Mouse (Mus musculus): ENCODE results near the gene Hba-a2. TPM values are rescaled to one million over a fixed set of nuclear protein-coding genes. Genes with fewer than 3 reads are reported as not detected.
A peak's percentile ranks its signal among the peaks of the same experiment; 100 is the strongest.
"Not testable (repeated sequence)": the region's sequence is repeated elsewhere in the genome, so short reads cannot be mapped to it uniquely, and the experiment has no call there.

Hba-a2 gene
- total RNA-seq, 2 experiments from 2014 or later: 469 to 517 TPM

- DNase-seq (ENCODE audit: extremely low spot score in 1 of 2, low spot score in 1 of 2): no peak
These were observed 14.7 kb upstream of the Hba-a2 start for GRCm38 (mm10) chr11:32281416-32282144.

GRCm38 (mm10) chr11:32283091-32283777 is 13.1 kb upstream of the Hba-a2 start, which contains the start of gene Hba-a1:
Hba-a1 (plus strand) TSS chr11:32283511.
- DNase-seq (ENCODE audit: extremely low spot score in 1 of 2, low spot score in 1 of 2): not testable (repeated sequence)

- DNase-seq (ENCODE audit: extremely low spot score in 1 of 2, low spot score in 1 of 2): not testable (repeated sequence)
These were observed 11.7 kb upstream of the Hba-a2 start for GRCm38 (mm10) chr11:32284582-32284981.

GRCm38 (mm10) chr11:32285031-32285775 is 11.1 kb upstream of the Hba-a2 start:
- no peak for DNase-seq (ENCODE audit: extremely low spot score in 1 of 2, low spot score in 1 of 2)

GRCm38 (mm10) chr11:32285887-32286286 is 10.4 kb upstream of the Hba-a2 start:
- DNase-seq (ENCODE audit: extremely low spot score in 1 of 2, low spot score in 1 of 2): not testable (repeated sequence)

GRCm38 (mm10) chr11:32286695-32287492 is 9.4 kb upstream of the Hba-a2 start, which contains the start of gene Hbq1b:
Hbq1b (plus strand) TSS chr11:32286965.
- peak; percentile 69 to 81 for DNase-seq (ENCODE audit: extremely low spot score in 1 of 2, low spot score in 1 of 2)

GRCm38 (mm10) chr11:32287493-32287825 is 8.8 kb upstream of the Hba-a2 start:
- no peak for DNase-seq (ENCODE audit: extremely low spot score in 1 of 2, low spot score in 1 of 2)

- DNase-seq (ENCODE audit: extremely low spot score in 1 of 2, low spot score in 1 of 2): not testable (repeated sequence)
These were observed 3.5 kb upstream of the Hba-a2 start for GRCm38 (mm10) chr11:32292819-32293218.

GRCm38 (mm10) chr11:32293479-32293878 is 2.8 kb upstream of the Hba-a2 start:
- not testable (repeated sequence) for DNase-seq (ENCODE audit: extremely low spot score in 1 of 2, low spot score in 1 of 2)

- DNase-seq (ENCODE audit: extremely low spot score in 1 of 2, low spot score in 1 of 2): not testable (repeated sequence)
These were observed 1.1 kb downstream of the Hba-a2 start for GRCm38 (mm10) chr11:32297417-32297816.

- no peak for DNase-seq (ENCODE audit: extremely low spot score in 1 of 2, low spot score in 1 of 2)
These were observed 1.7 kb downstream of the Hba-a2 start for GRCm38 (mm10) chr11:32297866-32298531.

- no peak for DNase-seq (ENCODE audit: extremely low spot score in 1 of 2, low spot score in 1 of 2)
These were observed 2.2 kb downstream of the Hba-a2 start for GRCm38 (mm10) chr11:32298532-32298918.

GRCm38 (mm10) chr11:32299865-32300264 is 3.6 kb downstream of the Hba-a2 start, which contains the start of gene Hbq1a:
Hbq1a (plus strand) TSS chr11:32300069.
- DNase-seq (ENCODE audit: extremely low spot score in 1 of 2, low spot score in 1 of 2): peak; percentile 52 to 67

- no peak for DNase-seq (ENCODE audit: extremely low spot score in 1 of 2, low spot score in 1 of 2)
These were observed 4.3 kb downstream of the Hba-a2 start for GRCm38 (mm10) chr11:32300279-32301267.

- no peak for DNase-seq (ENCODE audit: extremely low spot score in 1 of 2, low spot score in 1 of 2)
These were observed 5.2 kb downstream of the Hba-a2 start for GRCm38 (mm10) chr11:32301506-32301905.

GRCm38 (mm10) chr11:32302824-32303419 is 6.6 kb downstream of the Hba-a2 start:
- no peak for DNase-seq (ENCODE audit: extremely low spot score in 1 of 2, low spot score in 1 of 2)

- no peak for DNase-seq (ENCODE audit: extremely low spot score in 1 of 2, low spot score in 1 of 2)
These were observed 7.2 kb downstream of the Hba-a2 start for GRCm38 (mm10) chr11:32303455-32303854.

GRCm38 (mm10) chr11:32307006-32307405 is 10.7 kb downstream of the Hba-a2 start:
- DNase-seq (ENCODE audit: extremely low spot score in 1 of 2, low spot score in 1 of 2): no peak
